Mouse (Mus musculus): ENCODE results near the gene Twist2.

Gene Twist2

GRCm38 (mm10) chr1:91816067-91816466 lies 14.8 kb downstream of the Twist2 start:
- no peak for DNase-seq (ENCODE audit: extremely low read depth, insufficient read length, low spot score)

GRCm38 (mm10) chr1:91816571-91816970 lies 15.3 kb downstream of the Twist2 start:
- peak; percentile 90 for DNase-seq (ENCODE audit: extremely low read depth, insufficient read length, low spot score)

GRCm38 (mm10) chr1:91819237-91819636 lies 18.0 kb downstream of the Twist2 start:
- peak; percentile 16 for DNase-seq (ENCODE audit: extremely low read depth, insufficient read length, low spot score)

- DNase-seq (ENCODE audit: extremely low read depth, insufficient read length, low spot score) = no peak
These were observed 19.3 kb downstream of the Twist2 start for GRCm38 (mm10) chr1:91820531-91820930.

GRCm38 (mm10) chr1:91822316-91822824 lies 21.1 kb downstream of the Twist2 start:
- no peak for DNase-seq (ENCODE audit: extremely low read depth, insufficient read length, low spot score)

GRCm38 (mm10) chr1:91823530-91823929 lies 22.3 kb downstream of the Twist2 start:
- DNase-seq (ENCODE audit: extremely low read depth, insufficient read length, low spot score) = peak; percentile 83

- DNase-seq (ENCODE audit: extremely low read depth, insufficient read length, low spot score) = peak; percentile 16
These were observed 22.7 kb downstream of the Twist2 start for GRCm38 (mm10) chr1:91823951-91824350.

GRCm38 (mm10) chr1:91825261-91825660 lies 24.0 kb downstream of the Twist2 start:
- peak; percentile 19 for DNase-seq (ENCODE audit: extremely low read depth, insufficient read length, low spot score)

- no peak for DNase-seq (ENCODE audit: extremely low read depth, insufficient read length, low spot score)
These were observed 30.7 kb downstream of the Twist2 start for GRCm38 (mm10) chr1:91831978-91832377.

- DNase-seq (ENCODE audit: extremely low read depth, insufficient read length, low spot score) = no peak
These were observed 38.3 kb downstream of the Twist2 start for GRCm38 (mm10) chr1:91839557-91839956.

GRCm38 (mm10) chr1:91839979-91840378 lies 38.7 kb downstream of the Twist2 start:
- DNase-seq (ENCODE audit: extremely low read depth, insufficient read length, low spot score) = no peak

GRCm38 (mm10) chr1:91844236-91844635 lies 43.0 kb downstream of the Twist2 start:
- no peak for DNase-seq (ENCODE audit: extremely low read depth, insufficient read length, low spot score)

- no peak for DNase-seq (ENCODE audit: extremely low read depth, insufficient read length, low spot score)
These were observed 43.6 kb downstream of the Twist2 start for GRCm38 (mm10) chr1:91844681-91845379.

GRCm38 (mm10) chr1:91845380-91845957 lies 44.2 kb downstream of the Twist2 start:
- no peak for DNase-seq (ENCODE audit: extremely low read depth, insufficient read length, low spot score)

GRCm38 (mm10) chr1:91851300-91851699 lies 50.0 kb downstream of the Twist2 start:
- no peak for DNase-seq (ENCODE audit: extremely low read depth, insufficient read length, low spot score)

GRCm38 (mm10) chr1:91856771-91857664 lies 55.8 kb downstream of the Twist2 start:
- peak; percentile 50 for DNase-seq (ENCODE audit: extremely low read depth, insufficient read length, low spot score)

- peak; percentile 62 for DNase-seq (ENCODE audit: extremely low read depth, insufficient read length, low spot score)
These were observed 57.0 kb downstream of the Twist2 start for GRCm38 (mm10) chr1:91858101-91858790.

GRCm38 (mm10) chr1:91858901-91859300 lies 57.6 kb downstream of the Twist2 start:
- DNase-seq (ENCODE audit: extremely low read depth, insufficient read length, low spot score) = no peak

GRCm38 (mm10) chr1:91861511-91861910 lies 60.2 kb downstream of the Twist2 start:
- DNase-seq (ENCODE audit: extremely low read depth, insufficient read length, low spot score) = no peak

GRCm38 (mm10) chr1:91866001-91866400 lies 64.7 kb downstream of the Twist2 start:
- DNase-seq (ENCODE audit: extremely low read depth, insufficient read length, low spot score) = no peak

GRCm38 (mm10) chr1:91871101-91871500 lies 69.8 kb downstream of the Twist2 start:
- DNase-seq (ENCODE audit: extremely low read depth, insufficient read length, low spot score) = no peak

All from 3134 (cell line).